Mouse (Mus musculus) olfactory bulb, adult 2 months (tissue): ENCODE data around the gene Prim1. TPM values are rescaled to one million over a fixed set of nuclear protein-coding genes. Genes with fewer than 3 reads are reported as not detected.

Experiments used
- H3K27ac ChIP-seq: fragments of 200-500 bp; 2 replicates; pipeline ENCODE4 v1.5.1; 2012; ENCODE audit warnings: low read depth, low read length; ENCODE audit not compliant: insufficient read depth
- H3K4me1 ChIP-seq: fragments of 200-500 bp; 2 replicates; pipeline ENCODE4 v1.6.1; 2012; ENCODE audit warnings: low read length; ENCODE audit not compliant: control insufficient read depth, insufficient read depth
- H3K4me3 ChIP-seq: fragments of 200-500 bp; 2 replicates; pipeline ENCODE4 v1.5.1; 2012; ENCODE audit warnings: mild to moderate bottlenecking, low read depth, low read length, moderate library complexity; ENCODE audit not compliant: insufficient read depth
- CTCF ChIP-seq: fragments of 200-500 bp; IDR thresholded peaks from 2 replicates; pipeline ENCODE4 v1.5.1; 2012; ENCODE audit warnings: low read depth, mild to moderate bottlenecking, low read length, moderate library complexity; ENCODE audit not compliant: insufficient read depth
- POLR2A ChIP-seq: fragments of 200-500 bp; IDR thresholded peaks from 2 replicates; pipeline ENCODE4 v1.6.1; 2012; ENCODE audit warnings: mild to moderate bottlenecking, low read depth, low read length, moderate library complexity; ENCODE audit not compliant: insufficient read depth
- WGBS: fragments of 180-500 bp; shearing (Covaris S2); methylation state at CpG from one replicate; pipeline ENCODE4 v1.1.7; 2018; 5-methylcytosine and 5-hydroxymethylcytosine counted together
- polyA plus RNA-seq: library from polyadenylated mRNA; stranded (reverse); fragments of >200 nt; gene quantifications from 2 replicates; pipeline ENCODE4 v1.2.4, GENCODE M21; 2012; ENCODE audit warnings: low replicate concordance; ENCODE audit not compliant: missing spikeins, insufficient read depth, insufficient read length

Prim1 gene
- polyA plus RNA-seq = not detected in 2 replicates

DNA sequence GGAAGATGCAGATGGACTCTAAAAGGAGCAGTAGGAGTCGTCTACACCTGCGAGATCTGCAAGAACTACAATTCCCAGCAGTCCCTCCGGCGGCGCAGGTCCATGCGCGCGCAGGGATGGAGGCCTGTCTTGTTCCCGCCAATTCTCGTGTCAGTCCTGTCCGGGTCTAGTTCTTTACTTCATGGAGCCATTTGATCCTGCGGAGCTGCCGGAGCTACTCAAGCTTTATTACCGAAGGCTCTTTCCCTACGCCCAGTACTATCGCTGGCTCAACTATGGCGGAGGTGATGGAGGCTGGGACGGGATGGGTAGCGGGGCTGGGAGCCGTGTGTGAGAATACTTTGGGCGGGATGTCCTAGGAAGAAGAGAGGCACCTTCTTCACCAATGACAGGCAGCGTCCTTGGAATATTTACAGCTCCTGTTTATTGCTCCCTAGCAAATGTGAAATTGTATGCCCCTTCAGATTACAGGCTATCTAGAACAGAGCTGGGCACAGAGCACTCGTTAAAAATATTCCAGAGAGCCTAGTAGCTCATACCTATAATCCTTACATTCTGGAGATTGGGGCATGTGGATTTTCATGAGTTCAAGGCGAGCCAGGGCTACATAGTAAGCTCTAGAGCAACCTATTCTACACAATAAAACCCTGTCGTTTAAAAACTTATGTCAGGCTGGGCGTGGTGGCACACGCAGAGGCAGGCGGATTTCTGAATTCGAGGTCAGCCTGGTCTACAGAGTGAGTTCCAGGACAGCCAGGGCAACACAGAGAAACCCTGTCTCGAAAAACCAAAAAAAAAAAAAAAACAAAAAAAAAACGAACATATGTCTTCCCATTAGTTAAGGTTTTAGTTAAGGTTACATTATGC is at the start of gene Prim1:
Gene Prim1, plus strand, starts transcription at position 101 of the 867 bp plus-strand sequence.
- Histone ChIP-seq H3K4me3 (peak within 1 kb of the TSS; percentile 62), H3K27ac (no peak within 1 kb of the TSS), H3K4me1 (no peaks in the 10 kb centered on the region)
- TF ChIP-seq POLR2A (no peak), CTCF (no peak)
- 3% methylated on average over 31 of the region's 31 CpGs for WGBS

DNA sequence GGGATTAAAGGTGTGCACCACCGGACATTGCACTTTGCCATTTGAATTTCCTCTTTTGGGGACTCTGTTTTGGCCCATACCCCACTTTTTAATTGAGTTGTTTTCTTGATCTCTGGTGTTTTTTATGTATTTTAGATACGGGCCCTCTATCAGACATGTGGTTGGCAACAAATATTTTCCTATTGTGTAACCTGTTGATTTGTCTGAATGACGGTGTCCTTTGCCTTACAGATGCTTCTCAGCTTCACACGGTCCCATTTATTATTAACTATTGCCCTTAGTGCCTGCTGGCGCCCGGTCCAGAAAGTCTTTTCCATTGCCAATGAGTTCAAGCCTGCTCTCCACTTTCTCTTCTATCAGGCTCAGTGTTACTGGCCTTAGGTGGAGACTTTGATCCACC is 48.5 kb upstream of the Prim1 start:
- TF ChIP-seq CTCF (no peak), POLR2A (no peak)
- no peak overlapping the region for H3K4me3 ChIP-seq
- no peaks in the 10 kb centered on the region for H3K4me1 ChIP-seq
- 90% methylated on average over 6 of the region's 6 CpGs for WGBS
- no peak overlapping the region for H3K27ac ChIP-seq

DNA sequence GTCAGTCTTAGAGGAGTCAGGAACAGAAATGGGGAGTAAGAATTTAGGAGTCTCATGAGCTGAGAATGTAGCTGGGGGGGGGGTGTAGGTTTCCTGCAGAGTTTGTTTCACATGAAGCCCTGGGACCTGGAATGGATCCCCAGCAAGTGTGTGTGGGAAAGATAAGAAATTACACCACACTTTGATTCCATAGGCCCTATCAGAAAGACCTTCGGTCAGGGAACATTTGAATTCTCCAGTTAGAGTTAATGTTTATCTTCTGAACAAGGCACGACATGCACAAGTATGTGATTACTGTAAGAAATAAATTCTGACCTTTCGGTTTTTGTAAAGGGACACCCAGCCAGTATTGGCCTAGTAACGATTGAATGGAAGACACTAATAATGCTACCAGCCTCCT is 45.1 kb upstream of the Prim1 start:
- no peak for TF ChIP-seq POLR2A
- TF ChIP-seq CTCF = no peak
- Histone ChIP-seq H3K27ac (no peak overlapping the region), H3K4me1 (no peaks in the 10 kb centered on the region), H3K4me3 (no peak overlapping the region)
- 80% methylated on average over 4 of the region's 4 CpGs for WGBS

DNA sequence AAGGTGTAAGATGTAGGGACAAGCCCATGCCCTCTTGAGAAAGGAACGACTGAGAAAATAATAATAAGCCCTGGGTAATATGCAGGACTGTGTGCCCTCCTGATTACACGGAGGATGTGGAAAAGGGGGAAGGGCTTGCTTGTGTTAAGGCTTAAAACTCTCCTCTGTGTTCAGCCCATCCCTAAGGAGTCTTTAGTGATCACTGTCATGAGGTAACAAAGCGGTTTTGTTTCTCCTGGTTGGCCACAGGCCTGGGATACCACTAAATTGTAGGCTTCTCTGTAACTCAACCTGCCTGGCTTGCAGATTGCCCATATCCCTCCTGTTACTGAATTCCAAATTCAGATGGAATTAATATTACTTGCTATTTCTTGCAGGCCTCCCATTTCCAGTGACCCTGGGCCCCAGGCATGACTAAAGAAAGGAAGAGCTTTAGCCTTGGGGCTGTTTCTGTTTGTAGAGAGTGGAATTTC is 44.6 kb upstream of the Prim1 start:
- TF ChIP-seq CTCF (no peak), POLR2A (no peak)
- no peak overlapping the region for H3K27ac ChIP-seq
- H3K4me1 ChIP-seq = no peaks in the 10 kb centered on the region
- no peak overlapping the region for H3K4me3 ChIP-seq
- 57% methylated on average over 3 of the region's 3 CpGs for WGBS

DNA sequence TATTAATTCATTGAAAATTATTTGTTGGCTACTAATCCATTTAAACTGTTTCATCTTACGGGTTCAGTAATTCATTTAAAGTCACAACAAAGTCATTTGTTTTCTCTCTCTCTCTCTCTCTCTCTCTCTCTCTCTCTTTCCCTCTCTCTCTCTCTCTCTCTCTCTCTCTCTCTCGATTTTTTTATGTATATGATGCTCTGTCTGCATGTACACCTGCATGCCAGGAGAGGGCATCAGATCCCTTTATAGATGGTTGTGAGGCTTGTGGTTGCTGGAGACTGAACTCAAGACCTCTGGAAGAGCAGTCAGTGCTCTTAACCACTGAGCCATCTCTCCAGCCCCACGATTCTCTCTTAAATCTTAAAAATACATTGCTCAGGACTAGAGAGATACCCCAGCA is 43.8 kb upstream of the Prim1 start:
- Histone ChIP-seq H3K27ac (no peak overlapping the region), H3K4me3 (no peak overlapping the region), H3K4me1 (no peaks in the 10 kb centered on the region)
- WGBS = 71% methylated on average over 3 of the region's 3 CpGs
- TF ChIP-seq POLR2A = no peak
- TF ChIP-seq CTCF = no peak

DNA sequence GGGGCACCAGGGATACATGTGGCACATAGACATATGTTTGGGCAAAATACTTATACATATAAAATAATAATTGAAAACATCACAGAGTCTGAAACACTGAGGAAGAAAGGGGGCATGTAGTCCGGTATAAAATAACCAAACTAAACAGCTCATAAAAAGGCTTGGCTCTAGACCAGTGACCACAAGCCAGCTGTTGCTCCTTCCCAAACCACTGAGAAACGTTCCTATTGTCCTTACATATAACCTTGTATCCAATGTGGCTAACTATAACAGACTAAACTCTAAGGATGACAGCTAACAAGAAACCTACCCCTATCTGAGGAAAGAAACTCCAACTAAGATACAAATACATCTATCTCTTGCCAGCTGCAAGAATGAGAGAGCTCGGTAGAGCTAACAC is 40.9 kb upstream of the Prim1 start:
- Histone ChIP-seq H3K4me1 (no peaks in the 10 kb centered on the region), H3K27ac (no peak overlapping the region), H3K4me3 (no peak overlapping the region)
- no peak for TF ChIP-seq POLR2A
- no peak for TF ChIP-seq CTCF
- 80% methylated on average over 3 of the region's 3 CpGs for WGBS

DNA sequence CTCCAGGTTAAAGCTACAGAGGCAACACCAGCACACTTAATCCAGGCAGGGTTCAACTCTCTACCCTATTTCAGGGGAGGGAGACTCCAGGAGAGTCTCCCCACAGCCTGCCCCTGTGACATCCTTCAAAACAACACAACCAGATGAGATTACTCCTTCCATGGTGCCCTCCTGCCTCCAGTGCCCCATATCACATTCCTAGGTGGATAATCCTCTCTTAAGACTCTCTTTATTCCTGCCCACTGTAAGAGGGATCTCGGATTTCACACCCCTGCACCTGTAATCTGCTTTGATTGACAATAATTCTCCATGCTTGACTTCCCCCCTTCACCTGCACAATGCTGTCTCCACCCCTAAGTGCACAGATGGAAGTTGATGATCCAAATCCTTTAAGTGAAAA is 39.5 kb upstream of the Prim1 start:
- H3K27ac ChIP-seq = no peak overlapping the region
- TF ChIP-seq POLR2A (no peak), CTCF (no peak)
- no peak overlapping the region for H3K4me3 ChIP-seq
- no peaks in the 10 kb centered on the region for H3K4me1 ChIP-seq
- 19% methylated on average over 1 of the region's 1 CpGs for WGBS

DNA sequence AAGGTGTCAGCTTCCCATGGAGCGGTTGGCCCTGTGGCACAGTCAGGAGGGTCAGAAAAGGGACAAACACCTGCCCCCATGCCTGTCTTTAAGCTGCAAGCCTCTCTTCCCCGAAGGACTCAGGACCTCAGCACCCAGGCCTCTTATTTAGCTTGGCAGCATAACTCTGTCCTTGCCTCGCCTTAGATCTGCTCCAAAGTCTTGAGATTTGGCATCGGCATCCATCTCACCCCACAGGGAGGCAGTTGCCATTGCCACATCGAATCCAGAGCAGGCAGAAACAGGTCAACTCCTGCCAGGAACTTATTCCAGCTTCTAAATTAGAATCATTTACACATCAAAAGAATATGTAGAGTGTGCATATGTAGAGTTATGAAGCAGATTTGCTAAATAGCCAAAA is 30.3 kb upstream of the Prim1 start:
- TF ChIP-seq CTCF (no peak), POLR2A (no peak)
- WGBS = 47% methylated on average over 5 of the region's 5 CpGs
- H3K4me1 ChIP-seq = no peaks in the 10 kb centered on the region
- no peak overlapping the region for H3K4me3 ChIP-seq
- no peak overlapping the region for H3K27ac ChIP-seq

DNA sequence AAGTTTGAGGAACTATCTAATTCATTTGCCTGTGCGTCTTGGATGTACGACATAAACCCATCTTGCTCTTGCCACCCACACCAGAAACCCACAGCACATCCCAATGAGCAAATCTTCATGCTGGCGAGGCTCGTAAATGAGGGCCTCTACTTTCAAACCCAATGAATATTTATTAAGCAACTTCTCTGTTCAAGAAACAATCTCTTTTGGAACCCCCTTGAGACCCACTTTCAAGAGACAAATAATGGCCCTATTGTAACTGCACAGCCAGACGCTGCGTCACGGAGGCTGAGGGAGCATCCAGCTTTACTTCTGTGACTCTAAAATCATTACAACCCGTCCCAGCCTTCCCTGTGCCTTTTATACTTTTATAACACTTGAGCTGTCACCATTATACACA is 29.4 kb upstream of the Prim1 start:
- 48% methylated on average over 8 of the region's 8 CpGs for WGBS
- Histone ChIP-seq H3K4me3 (no peak overlapping the region), H3K27ac (no peak overlapping the region), H3K4me1 (no peaks in the 10 kb centered on the region)
- TF ChIP-seq POLR2A = no peak
